In genomic region chr12:8634306-8634705, GRCm38 (mm10) we compare ENCODE assay signal across 29 mouse cellular contexts. TPM values are rescaled to one million over a fixed set of nuclear protein-coding genes. Genes with fewer than 3 reads are reported as not detected.
DNase-seq lines count a peak whose midpoint lies in the region; ATAC-seq and TF ChIP-seq lines count a peak whose summit lies in the region.
"Had no signal": no experiment of that assay in that cellular context is flagged by ENCODE, and none has a peak within 500 bp of the region (broad histone marks: within the 10 kb centered on the region; RNA-seq: fewer than 3 reads in every experiment).

No protein-coding gene starts in this region.

- WGBS in kidney, postnatal 0 days: 98% methylated on average over 1 of the region's 1 CpGs
- 89% methylated on average over 1 of the region's 1 CpGs for WGBS in kidney, embryonic 14.5 days
- 98% methylated on average over 1 of the region's 1 CpGs for WGBS in midbrain, embryonic 14.5 days
- WGBS in midbrain, embryonic 15.5 days: 100% methylated on average over 1 of the region's 1 CpGs

- H3K9me3 ChIP-seq in kidney, postnatal 0 days (replicated peaks; ENCODE audit: low read length): no peaks in the 10 kb centered on the region
- no peaks in the 10 kb centered on the region for H3K9me3 ChIP-seq in kidney, embryonic 14.5 days (ENCODE audit: control insufficient read depth, low read length)
- 0 out of 2 replicates have a peak, but pooled peaks cover 2% of the 10 kb centered on the region for H3K9me3 ChIP-seq in midbrain, embryonic 14.5 days (ENCODE audit: control insufficient read depth, low read length)
- H3K9me3 ChIP-seq in midbrain, embryonic 15.5 days: no peaks in the 10 kb centered on the region
- H3K9me3 ChIP-seq: forebrain, embryonic 13.5 days; heart, embryonic 12.5 days; heart, embryonic 15.5 days; hindbrain, embryonic 10.5 days; hindbrain, embryonic 13.5 days had no signal

- no peak for ATAC-seq in kidney, postnatal 0 days (replicated peaks; ENCODE audit: low FRiP score, low read depth)
- no peak for ATAC-seq in kidney, embryonic 14.5 days (ENCODE audit: low FRiP score, low TSS enrichment)
- ATAC-seq in midbrain, embryonic 14.5 days (ENCODE audit: low FRiP score, low TSS enrichment): no peak
- ATAC-seq in midbrain, embryonic 15.5 days (replicated peaks): no peak
- ATAC-seq: CD4-positive, CD25-positive, alpha-beta regulatory T cell, adult 4 months; forebrain, embryonic 13.5 days; forebrain, embryonic 16.5 days; intestine, embryonic 16.5 days; Patski had no signal

- no peak overlapping the region for H3K27ac ChIP-seq in kidney, postnatal 0 days
- H3K27ac ChIP-seq in kidney, embryonic 14.5 days (ENCODE audit: low read depth, low read length): no peak overlapping the region
- no peak overlapping the region for H3K27ac ChIP-seq in midbrain, embryonic 14.5 days (replicated peaks; ENCODE audit: low read depth, low read length)
- H3K27ac ChIP-seq in midbrain, embryonic 15.5 days: no peak overlapping the region
- H3K27ac ChIP-seq: forebrain, embryonic 10.5 days; forebrain, embryonic 13.5 days; gastrocnemius, adult 2 months; heart, embryonic 15.5 days; hindbrain, embryonic 10.5 days; hindbrain, embryonic 13.5 days had no signal

- H3K27me3 ChIP-seq in kidney, postnatal 0 days (ENCODE audit: insufficient read depth, low read length): no peaks in the 10 kb centered on the region
- no peaks in the 10 kb centered on the region for H3K27me3 ChIP-seq in kidney, embryonic 14.5 days (ENCODE audit: control insufficient read depth, insufficient read depth, low read length)
- no peaks in the 10 kb centered on the region for H3K27me3 ChIP-seq in midbrain, embryonic 14.5 days (ENCODE audit: control insufficient read depth, insufficient read depth, low read length)
- no peaks in the 10 kb centered on the region for H3K27me3 ChIP-seq in midbrain, embryonic 15.5 days (replicated peaks)
- H3K27me3 ChIP-seq: forebrain, embryonic 13.5 days; heart, embryonic 12.5 days; heart, embryonic 15.5 days; hindbrain, embryonic 13.5 days; Patski had no signal

- no peaks in the 10 kb centered on the region for H3K4me1 ChIP-seq in kidney, postnatal 0 days (replicated peaks; ENCODE audit: insufficient read depth, low read length)
- no peaks in the 10 kb centered on the region for H3K4me1 ChIP-seq in kidney, embryonic 14.5 days (ENCODE audit: control insufficient read depth, insufficient read depth, low read length)
- no peaks in the 10 kb centered on the region for H3K4me1 ChIP-seq in midbrain, embryonic 14.5 days (ENCODE audit: control insufficient read depth, insufficient read depth, low read length)
- H3K4me1 ChIP-seq in midbrain, embryonic 15.5 days: no peaks in the 10 kb centered on the region
- H3K4me1 ChIP-seq: forebrain, embryonic 13.5 days; heart, embryonic 12.5 days; heart, embryonic 15.5 days; hindbrain, embryonic 10.5 days; hindbrain, embryonic 13.5 days had no signal

- no peak overlapping the region for H3K4me3 ChIP-seq in kidney, postnatal 0 days (replicated peaks; ENCODE audit: low read depth, low read length)
- no peak overlapping the region for H3K4me3 ChIP-seq in kidney, embryonic 14.5 days (ENCODE audit: low read length)
- no peak overlapping the region for H3K4me3 ChIP-seq in midbrain, embryonic 14.5 days (replicated peaks; ENCODE audit: low read depth, low read length)
- no peak overlapping the region for H3K4me3 ChIP-seq in midbrain, embryonic 15.5 days
- H3K4me3 ChIP-seq: forebrain, embryonic 10.5 days; forebrain, embryonic 13.5 days; gastrocnemius, adult 2 months; heart, embryonic 12.5 days; heart, embryonic 15.5 days; hindbrain, embryonic 10.5 days; hindbrain, embryonic 13.5 days had no signal

- H3K4me2 ChIP-seq in kidney, postnatal 0 days (ENCODE audit: low read length): no peak overlapping the region
- no peak overlapping the region for H3K4me2 ChIP-seq in kidney, embryonic 14.5 days (replicated peaks; ENCODE audit: low read depth, low read length)
- no peak overlapping the region for H3K4me2 ChIP-seq in midbrain, embryonic 14.5 days (ENCODE audit: low read length)
- H3K4me2 ChIP-seq in midbrain, embryonic 15.5 days: no peak overlapping the region
- H3K4me2 ChIP-seq: forebrain, embryonic 13.5 days; heart, embryonic 12.5 days; heart, embryonic 15.5 days; hindbrain, embryonic 13.5 days had no signal

- no peak overlapping the region for H3K9ac ChIP-seq in kidney, postnatal 0 days (ENCODE audit: low read depth, low read length)
- H3K9ac ChIP-seq in kidney, embryonic 14.5 days (ENCODE audit: low read depth, low read length): no peak overlapping the region
- no peak overlapping the region for H3K9ac ChIP-seq in midbrain, embryonic 14.5 days (replicated peaks; ENCODE audit: low read length)
- H3K9ac ChIP-seq in midbrain, embryonic 15.5 days: no peak overlapping the region
- H3K9ac ChIP-seq: forebrain, embryonic 13.5 days; heart, embryonic 12.5 days; heart, embryonic 15.5 days; hindbrain, embryonic 13.5 days had no signal

- no peak for TF ChIP-seq CTCF in kidney, postnatal 0 days (IDR thresholded peaks at IDR 0.05; ENCODE audit: low read depth)

- peak; percentile 22 for DNase-seq in kidney, postnatal 0 days (ENCODE audit: low spot score)
- DNase-seq in midbrain, embryonic 14.5 days: peak; percentile 26
- DNase-seq in induced T-regulatory cell, adult 2 months (ENCODE audit: low read depth): peak; percentile 14
- DNase-seq in frontal cortex, postnatal 14 days (ENCODE audit: low spot score in 2 of 2): no peak
- DNase-seq: adrenal gland, postnatal 10 days; adrenal gland, postnatal 36 days; cerebellum, adult 18-20 months; cerebellum, adult 9-10 months; cerebellum, postnatal 14 days; gastrocnemius, adult 2 months; gastrocnemius, postnatal 14 days; heart, adult 18-20 months; heart, postnatal 10 days; heart, postnatal 36 days had no signal

- no peaks in the 10 kb centered on the region for H3K36me3 ChIP-seq in kidney, postnatal 0 days (ENCODE audit: insufficient read depth, low read length)
- H3K36me3 ChIP-seq in kidney, embryonic 14.5 days (ENCODE audit: control insufficient read depth, insufficient read depth, low read length): no peaks in the 10 kb centered on the region
- no peaks in the 10 kb centered on the region for H3K36me3 ChIP-seq in midbrain, embryonic 14.5 days (ENCODE audit: control insufficient read depth, insufficient read depth, low read length)
- H3K36me3 ChIP-seq in midbrain, embryonic 15.5 days (replicated peaks): no peaks in the 10 kb centered on the region
- H3K36me3 ChIP-seq: heart, embryonic 12.5 days; heart, embryonic 15.5 days; hindbrain, embryonic 13.5 days had no signal

RNA-seq across cellular contexts. Expression of gene Slc7a15, which starts 35.4 kb away (rescaled TPM):
- polyA plus RNA-seq in kidney, postnatal 0 days (2015; fragmentation: Nextera tagmentation; extraction: Ambion mirVana): 0.05 TPM in 1 of 2 replicates, not detected in the other
- not detected in 2 replicates for polyA plus RNA-seq in kidney, embryonic 14.5 days (2014; fragmentation: Nextera tagmentation; extraction: Ambion mirVana)
- polyA plus RNA-seq in midbrain, embryonic 14.5 days (2014; fragmentation: Nextera tagmentation; extraction: Ambion mirVana): not detected in 2 replicates
- not detected in 2 replicates for polyA plus RNA-seq in midbrain, embryonic 15.5 days (2015; fragmentation: Nextera tagmentation; extraction: Ambion mirVana)
- polyA plus RNA-seq: C2C12; CD4-positive, CD25-positive, alpha-beta regulatory T cell, adult 4 months; embryonic facial prominence, embryonic 11.5 days; embryonic facial prominence, embryonic 14.5 days; forebrain, embryonic 10.5 days; forebrain, embryonic 13.5 days; forebrain, embryonic 16.5 days; heart, embryonic 12.5 days; heart, embryonic 15.5 days; hindbrain, embryonic 10.5 days; hindbrain, embryonic 13.5 days had no signal

RNA-seq across cellular contexts. Expression of gene Pum2, which starts 39.6 kb away (rescaled TPM):
- 35.5 and 39.5 TPM in 2 replicates for polyA plus RNA-seq in kidney, postnatal 0 days (2015; fragmentation: Nextera tagmentation; extraction: Ambion mirVana)
- polyA plus RNA-seq in kidney, embryonic 14.5 days (2014; fragmentation: Nextera tagmentation; extraction: Ambion mirVana): 62.8 and 71.9 TPM in 2 replicates
- 69.9 and 83.5 TPM in 2 replicates for polyA plus RNA-seq in midbrain, embryonic 14.5 days (2014; fragmentation: Nextera tagmentation; extraction: Ambion mirVana)
- 50.0 and 51.1 TPM in 2 replicates for polyA plus RNA-seq in midbrain, embryonic 15.5 days (2015; fragmentation: Nextera tagmentation; extraction: Ambion mirVana)

Comparison
In these comparisons a context has a peak if more than half of its experiments do, and no peak if none do; other contexts are left out.
1. DNase-seq: peak in kidney, postnatal 0 days (single experiment), midbrain, embryonic 14.5 days (single experiment) and induced T-regulatory cell, adult 2 months (single experiment); none in frontal cortex, postnatal 14 days (0 of 2).